Comparison of ENCODE assay signal across 8 mouse cellular contexts in genomic region chr3:108536517-108537260, GRCm38 (mm10). TPM values are rescaled to one million over a fixed set of nuclear protein-coding genes. Genes with fewer than 3 reads are reported as not detected.
DNase-seq lines count a peak whose midpoint lies in the region; ATAC-seq and TF ChIP-seq lines count a peak whose summit lies in the region.

Gene 5330417C22Rik (minus strand): TSS chr3:108536536.

- H3K4me2 ChIP-seq in limb, embryonic 12.5 days: peak within 1 kb of the TSS; percentile 92
- H3K4me2 ChIP-seq in midbrain, embryonic 13.5 days (replicated peaks): peak within 1 kb of the TSS; percentile 90
- H3K4me2 ChIP-seq in stomach, embryonic 14.5 days (replicated peaks; ENCODE audit: low read depth, low read length): peak within 1 kb of the TSS; percentile 64

- H3K27ac ChIP-seq in kidney, adult 2 months (ENCODE audit: insufficient read depth, low read depth, low read length): no peak within 1 kb of the TSS
- H3K27ac ChIP-seq in limb, embryonic 12.5 days: no peak within 1 kb of the TSS
- peak within 1 kb of the TSS; percentile 72 for H3K27ac ChIP-seq in midbrain, embryonic 13.5 days
- H3K27ac ChIP-seq in stomach, embryonic 14.5 days (ENCODE audit: low read length): no peak within 1 kb of the TSS

- TF ChIP-seq CTCF in kidney, adult 2 months (conservative IDR thresholded peaks at IDR 0.05; ENCODE audit: insufficient read depth, insufficient read length, low read depth, low read length): no peak

- peak within 1 kb of the TSS; percentile 31 for H3K4me3 ChIP-seq in kidney, adult 2 months (ENCODE audit: insufficient read depth, low read depth, low read length)
- peak within 1 kb of the TSS; percentile 50 for H3K4me3 ChIP-seq in limb, embryonic 12.5 days (replicated peaks)
- H3K4me3 ChIP-seq in midbrain, embryonic 13.5 days (replicated peaks): peak within 1 kb of the TSS; percentile 54
- peak within 1 kb of the TSS; percentile 33 for H3K4me3 ChIP-seq in stomach, embryonic 14.5 days (ENCODE audit: low read depth, low read length)

- no peak for TF ChIP-seq POLR2A in kidney, adult 2 months (IDR thresholded peaks at IDR 0.05; ENCODE audit: low read depth, low read length)

- no peaks in the 10 kb centered on the region for H3K9me3 ChIP-seq in limb, embryonic 12.5 days
- H3K9me3 ChIP-seq in midbrain, embryonic 13.5 days: no peaks in the 10 kb centered on the region
- no peaks in the 10 kb centered on the region for H3K9me3 ChIP-seq in stomach, embryonic 14.5 days (ENCODE audit: control insufficient read depth, low read depth, low read length)

- no peaks in the 10 kb centered on the region for H3K36me3 ChIP-seq in kidney, adult 2 months (ENCODE audit: control insufficient read depth, insufficient read depth, low read length)
- no peaks in the 10 kb centered on the region for H3K36me3 ChIP-seq in limb, embryonic 12.5 days
- H3K36me3 ChIP-seq in midbrain, embryonic 13.5 days: no peaks in the 10 kb centered on the region
- H3K36me3 ChIP-seq in stomach, embryonic 14.5 days (ENCODE audit: control insufficient read depth, insufficient read depth, low read length): no peaks in the 10 kb centered on the region

- no peaks in the 10 kb centered on the region for H3K4me1 ChIP-seq in kidney, adult 2 months (ENCODE audit: control insufficient read depth, insufficient read depth, low read length)
- peaks cover 10% of the 10 kb centered on the region for H3K4me1 ChIP-seq in limb, embryonic 12.5 days (replicated peaks)
- peaks cover 17% of the 10 kb centered on the region for H3K4me1 ChIP-seq in midbrain, embryonic 13.5 days (replicated peaks)
- peaks cover 5% of the 10 kb centered on the region; the same call in 1 of the 2 replicates for H3K4me1 ChIP-seq in stomach, embryonic 14.5 days (ENCODE audit: control insufficient read depth, insufficient read depth, low read length)

- H3K27me3 ChIP-seq in kidney, adult 2 months (replicated peaks; ENCODE audit: control insufficient read depth, insufficient read depth, low read length): no peaks in the 10 kb centered on the region
- peaks cover 28% of the 10 kb centered on the region for H3K27me3 ChIP-seq in limb, embryonic 12.5 days
- peaks cover 6% of the 10 kb centered on the region; the same call in 1 of the 2 replicates for H3K27me3 ChIP-seq in midbrain, embryonic 13.5 days
- H3K27me3 ChIP-seq in stomach, embryonic 14.5 days (ENCODE audit: control insufficient read depth, insufficient read depth, low read length): peaks cover 5% of the 10 kb centered on the region; the same call in 1 of the 2 replicates

- peak; percentile 91 for DNase-seq in heart, adult 11 months
- no peak for DNase-seq in heart, postnatal 25 days (ENCODE audit: low spot score)
- peak; percentile 78 to 83 for DNase-seq in cerebellum, postnatal 10 days
- DNase-seq in frontal cortex, postnatal 36 days (ENCODE audit: low spot score in 2 of 2): peak; percentile 93 to 95
- peak; percentile 17 for DNase-seq in kidney, adult 2 months

- intact Hi-C loops in heart, postnatal 25 days (cut with DNase I): no loop called here

- WGBS in kidney, adult 2 months: 2% methylated on average over 35 of the region's 35 CpGs
- WGBS in limb, embryonic 12.5 days: 1% methylated on average over 35 of the region's 35 CpGs
- WGBS in midbrain, embryonic 13.5 days: under 1% methylated on average over 35 of the region's 35 CpGs
- under 1% methylated on average over 35 of the region's 35 CpGs for WGBS in stomach, embryonic 14.5 days

- no peak within 1 kb of the TSS; the same call in 1 of the 2 replicates for H3K9ac ChIP-seq in limb, embryonic 12.5 days (replicated peaks)
- H3K9ac ChIP-seq in midbrain, embryonic 13.5 days (replicated peaks): peak within 1 kb of the TSS; percentile 57
- no peak within 1 kb of the TSS for H3K9ac ChIP-seq in stomach, embryonic 14.5 days (replicated peaks; ENCODE audit: low read depth, low read length)

- peak; percentile 63; the same call in 1 of the 2 replicates for ATAC-seq in limb, embryonic 12.5 days (ENCODE audit: insufficient number of reproducible peaks, insufficient read depth, low FRiP score, low TSS enrichment, low read depth)
- ATAC-seq in midbrain, embryonic 13.5 days: peak; percentile 97
- ATAC-seq in stomach, embryonic 14.5 days (ENCODE audit: insufficient number of reproducible peaks, insufficient read depth, low FRiP score, low read depth): peak; percentile 66

RNA-seq across cellular contexts. Expression of gene 5330417C22Rik, which starts in this region (rescaled TPM):
- total RNA-seq in heart, postnatal 25 days (2021): under 1 TPM; 0.05 to 0.17 TPM
- polyA plus RNA-seq in kidney, adult 2 months (2012; rRNA removed): 0.25 and 0.37 TPM in 2 replicates
- 0.21 and 0.29 TPM in 2 replicates for polyA plus RNA-seq in limb, embryonic 12.5 days (2016; fragmentation: Nextera tagmentation; extraction: Ambion mirVana)
- 7.5 and 9.8 TPM in 2 replicates for polyA plus RNA-seq in midbrain, embryonic 13.5 days (2015; fragmentation: Nextera tagmentation; extraction: Ambion mirVana)
- 7.4 and 15.0 TPM in 2 replicates for polyA plus RNA-seq in stomach, embryonic 14.5 days (2014; fragmentation: Nextera tagmentation; extraction: Ambion mirVana)

Comparison
In these comparisons a context has a peak if more than half of its experiments do, and no peak if none do; other contexts are left out.
1. Peak in DNase-seq and H3K4me3 ChIP-seq in kidney, adult 2 months; RNA of the gene not detected or under 1 TPM.
2. Peak in ATAC-seq, H3K4me3 ChIP-seq and H3K4me2 ChIP-seq in limb, embryonic 12.5 days; RNA of the gene not detected or under 1 TPM.